Mouse (Mus musculus) spleen, adult 2 months (tissue): ENCODE data around the gene E130311K13Rik. TPM values are rescaled to one million over a fixed set of nuclear protein-coding genes. Genes with fewer than 3 reads are reported as not detected.
A peak's percentile ranks its signal among the peaks of the same experiment; 100 is the strongest.

Experiments
- DNase-seq, 2 experiments: peaks; one replicate each; pipeline versions ENCODE4 v3.0.0 to v3.0.0-alpha.2; 2012 to 2021; ENCODE audit warnings: low spot score in 2 of 2, low read depth in 1 of 2
- H3K27ac ChIP-seq: fragments of 200-500 bp; 2 replicates; pipeline ENCODE4 v1.5.1; 2012; ENCODE audit warnings: low read length, inconsistent platforms; ENCODE audit not compliant: insufficient read depth
- H3K27me3 ChIP-seq: fragments of 200-500 bp; 2 replicates; pipeline ENCODE4 v1.6.1; 2012; ENCODE audit warnings: mild to moderate bottlenecking, moderate library complexity, low read length, inconsistent platforms; ENCODE audit not compliant: control insufficient read depth, insufficient read depth
- H3K36me3 ChIP-seq: fragments of 200-500 bp; 2 replicates; pipeline ENCODE4 v1.6.1; 2012; ENCODE audit warnings: mild to moderate bottlenecking, low read length, inconsistent platforms; ENCODE audit not compliant: control insufficient read depth, insufficient read depth
- H3K4me1 ChIP-seq: fragments of 200-500 bp; 2 replicates; pipeline ENCODE4 v1.6.1; 2011; ENCODE audit warnings: inconsistent platforms; ENCODE audit not compliant: control insufficient read depth, insufficient read depth, insufficient read length
- H3K4me3 ChIP-seq: fragments of 200-500 bp; 2 replicates; pipeline ENCODE4 v1.5.1; 2011; ENCODE audit warnings: mild to moderate bottlenecking, inconsistent platforms; ENCODE audit not compliant: insufficient read depth, insufficient read length; ENCODE audit errors: extremely low read depth
- CTCF ChIP-seq: fragments of 200-500 bp; IDR thresholded peaks from 2 replicates; pipeline ENCODE4 v1.5.1; 2011; ENCODE audit warnings: mild to moderate bottlenecking, inconsistent platforms; ENCODE audit not compliant: insufficient read depth, insufficient read length, insufficient replicate concordance; ENCODE audit errors: extremely low read depth
- POLR2A ChIP-seq: fragments of 200-500 bp; IDR thresholded peaks from 2 replicates; pipeline ENCODE4 v1.6.1; 2011; ENCODE audit warnings: low read depth, low read length, inconsistent platforms
- WGBS: fragments of 180-500 bp; shearing (Covaris S2); methylation state at CpG from one replicate; pipeline ENCODE4 v1.1.7; 2018; 5-methylcytosine and 5-hydroxymethylcytosine counted together
- polyA plus RNA-seq: library from polyadenylated mRNA; depleted of rRNA; stranded (reverse); fragments of >200 nt; gene quantifications from 2 replicates; pipeline ENCODE4 v1.2.3, GENCODE M21; 2012; rRNA removed

E130311K13Rik gene
- polyA plus RNA-seq = 1.6 and 2.3 TPM in 2 replicates

DNA sequence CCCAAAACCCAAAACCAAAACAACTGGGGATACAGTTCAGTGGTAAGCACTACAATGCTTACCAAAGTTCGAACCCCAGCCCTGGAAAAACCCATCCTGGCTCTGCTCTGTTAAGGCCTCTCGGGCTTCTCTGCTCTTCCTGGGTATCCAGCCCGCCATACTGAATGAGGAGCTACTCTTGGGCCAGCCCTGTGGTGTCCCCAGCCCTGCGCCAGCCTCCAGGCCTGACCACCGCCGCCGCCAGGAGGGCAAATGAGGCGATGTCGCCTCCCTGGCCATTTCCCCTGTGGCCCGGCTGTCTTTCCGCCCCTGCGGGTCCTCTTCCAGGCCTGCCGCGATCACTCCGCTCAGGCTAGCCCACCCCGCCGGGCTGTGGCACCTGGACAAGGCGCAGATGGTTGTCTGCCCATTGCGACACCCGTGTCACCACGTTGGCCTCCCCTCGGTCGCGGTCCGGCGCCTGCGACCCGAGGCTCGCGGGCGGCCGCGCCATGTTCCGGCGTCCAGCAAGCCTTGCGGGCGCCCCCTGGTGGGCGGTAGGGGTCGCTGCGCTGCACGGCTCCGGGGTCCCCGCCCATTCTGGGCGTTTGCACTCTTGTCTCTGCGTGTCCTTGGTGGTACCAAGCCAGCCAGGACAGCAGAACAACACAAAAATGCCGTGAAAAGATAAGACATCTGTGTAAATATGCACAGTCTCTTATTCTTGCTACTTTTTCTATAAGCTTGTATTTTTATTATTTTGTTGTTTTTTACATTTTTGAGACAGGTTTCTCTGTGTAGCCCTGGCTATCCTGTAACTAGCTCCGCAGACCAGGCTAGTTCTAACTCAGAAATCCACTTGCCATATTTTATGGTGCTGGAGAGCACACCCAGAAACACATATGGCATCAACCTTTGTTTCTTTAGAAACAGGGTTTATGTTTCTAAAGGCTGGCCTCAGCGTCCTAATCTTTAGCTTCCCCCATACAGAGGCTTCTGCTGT lies at the start of gene E130311K13Rik:
Gene E130311K13Rik, minus strand, starts transcription at position 595 of the 982 bp plus-strand sequence.
- TF ChIP-seq POLR2A = peak; percentile 29
- peak; percentile 91 for TF ChIP-seq CTCF
- 6% methylated on average over 48 of the region's 48 CpGs for WGBS
- no peaks in the 10 kb centered on the region for H3K36me3 ChIP-seq
- DNase-seq = peak; percentile 56 to 83
- peak within 1 kb of the TSS; percentile 98 for H3K4me3 ChIP-seq
- peak within 1 kb of the TSS; percentile 92 for H3K27ac ChIP-seq
- no peaks in the 10 kb centered on the region; the same call in 1 of the 2 replicates for H3K4me1 ChIP-seq
- H3K27me3 ChIP-seq = no peaks in the 10 kb centered on the region

DNA sequence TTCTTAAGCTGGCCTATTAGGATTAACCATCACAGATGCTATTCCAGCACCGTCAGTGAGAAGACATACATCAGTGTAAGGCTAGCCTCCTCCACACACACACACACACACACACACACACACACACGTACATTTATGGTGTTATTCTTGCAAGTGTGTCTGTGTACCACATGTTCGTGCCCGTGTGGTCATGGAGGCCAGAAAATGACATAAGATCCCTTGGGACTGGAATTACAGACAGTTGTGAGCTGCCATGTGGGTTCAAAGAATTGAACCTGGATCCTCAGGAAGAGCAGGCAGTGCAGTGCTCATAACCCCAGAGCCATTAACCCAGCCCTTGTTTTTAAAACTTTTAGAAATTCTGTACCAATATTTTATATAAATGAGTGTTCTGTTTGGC lies 48.6 kb upstream of the E130311K13Rik start:
- no peak for TF ChIP-seq POLR2A
- no peak for TF ChIP-seq CTCF
- H3K27ac ChIP-seq = no peak overlapping the region
- H3K27me3 ChIP-seq = no peaks in the 10 kb centered on the region
- DNase-seq = no peak
- H3K4me1 ChIP-seq = no peaks in the 10 kb centered on the region
- H3K36me3 ChIP-seq = peaks cover 5% of the 10 kb centered on the region; the same call in 1 of the 2 replicates
- WGBS = 83% methylated on average over 4 of the region's 4 CpGs
- no peak overlapping the region for H3K4me3 ChIP-seq

DNA sequence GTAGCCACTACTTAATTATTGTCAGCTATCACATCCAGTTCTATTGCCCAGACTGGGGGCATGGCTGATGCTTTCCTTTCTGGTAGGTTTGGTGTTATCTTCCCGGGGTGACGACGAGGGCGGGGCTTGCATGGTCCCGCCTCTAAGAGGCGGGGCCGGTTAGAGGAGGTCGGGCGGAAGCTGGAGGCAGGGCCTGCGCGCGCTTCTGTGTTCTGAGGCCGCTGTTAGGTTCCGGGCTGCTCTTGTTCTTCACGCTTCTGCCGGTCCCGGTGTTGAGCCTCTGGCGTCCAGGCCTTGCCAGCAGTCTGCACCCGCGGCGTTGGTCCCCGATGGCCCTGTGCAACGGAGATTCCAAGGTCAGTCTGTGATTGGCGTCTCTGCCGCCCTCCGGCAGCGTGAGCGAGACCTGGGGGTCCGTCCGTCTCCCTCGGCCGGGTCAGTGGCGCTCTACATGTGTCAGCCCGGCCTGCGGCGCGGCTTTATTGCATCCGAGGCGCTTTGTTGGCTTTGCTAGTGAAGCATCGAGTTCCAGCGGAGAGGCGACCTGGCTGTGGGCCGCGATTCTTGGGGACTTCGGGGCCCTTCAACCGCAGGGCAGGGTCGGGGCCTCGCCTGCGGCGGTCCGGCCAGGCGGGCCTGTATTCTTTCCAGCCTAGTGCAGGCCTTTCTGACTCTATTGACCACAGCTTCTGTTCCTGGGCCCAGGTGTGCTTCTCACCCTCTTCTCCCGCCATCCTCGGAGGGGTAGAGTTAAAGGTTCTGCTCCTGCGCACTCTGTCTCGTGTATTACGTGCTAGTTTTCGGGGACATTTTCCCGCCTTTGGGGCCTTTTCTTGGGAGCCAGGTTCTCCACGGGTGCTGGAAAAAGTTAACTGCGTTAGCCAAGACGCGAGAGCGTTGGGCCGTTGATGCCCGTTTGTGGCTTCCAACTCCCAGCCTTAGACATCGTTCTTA lies 47.0 kb upstream of the E130311K13Rik start, which contains the start of gene Gmps:
Gene Gmps, plus strand, starts transcription at position 152 of the 954 bp plus-strand sequence.
- peak; percentile 88 to 94 for DNase-seq
- H3K36me3 ChIP-seq = peaks cover 3% of the 10 kb centered on the region; the same call in 1 of the 2 replicates
- TF ChIP-seq POLR2A (peak; percentile 59; the same call in 1 of the 2 replicates), CTCF (no peak)
- H3K4me1 ChIP-seq = no peaks in the 10 kb centered on the region
- peak within 1 kb of the TSS; percentile 62 for H3K27ac ChIP-seq
- peak within 1 kb of the TSS; percentile 87 for H3K4me3 ChIP-seq
- H3K27me3 ChIP-seq = no peaks in the 10 kb centered on the region
- WGBS = under 1% methylated on average over 67 of the region's 67 CpGs

DNA sequence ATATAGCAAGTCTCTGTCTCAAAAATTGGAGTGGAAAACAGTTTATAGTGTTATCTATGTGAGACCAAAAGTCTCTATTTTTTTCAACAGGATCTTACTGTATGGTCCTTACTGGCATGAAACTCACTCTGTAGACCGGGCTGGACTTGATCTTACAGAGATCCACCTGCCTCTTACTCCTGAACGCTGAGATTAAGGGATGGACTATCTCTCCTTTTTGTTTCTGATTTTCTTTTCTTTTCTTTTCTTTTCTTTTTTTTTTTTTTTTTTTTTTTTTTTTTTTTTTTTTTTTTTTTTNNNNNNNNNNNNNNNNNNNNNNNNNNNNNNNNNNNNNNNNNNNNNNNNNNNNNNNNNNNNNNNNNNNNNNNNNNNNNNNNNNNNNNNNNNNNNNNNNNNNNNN lies 36.7 kb upstream of the E130311K13Rik start:
- WGBS = 81% methylated on average over 2 of the region's 2 CpGs
- Histone ChIP-seq H3K27ac (no peak overlapping the region), H3K4me1 (peaks cover 2% of the 10 kb centered on the region; the same call in 1 of the 2 replicates), H3K36me3 (no peaks in the 10 kb centered on the region), H3K4me3 (no peak overlapping the region), H3K27me3 (no peaks in the 10 kb centered on the region; the same call in 1 of the 2 replicates)
- DNase-seq = no peak
- TF ChIP-seq CTCF (no peak), POLR2A (no peak)

DNA sequence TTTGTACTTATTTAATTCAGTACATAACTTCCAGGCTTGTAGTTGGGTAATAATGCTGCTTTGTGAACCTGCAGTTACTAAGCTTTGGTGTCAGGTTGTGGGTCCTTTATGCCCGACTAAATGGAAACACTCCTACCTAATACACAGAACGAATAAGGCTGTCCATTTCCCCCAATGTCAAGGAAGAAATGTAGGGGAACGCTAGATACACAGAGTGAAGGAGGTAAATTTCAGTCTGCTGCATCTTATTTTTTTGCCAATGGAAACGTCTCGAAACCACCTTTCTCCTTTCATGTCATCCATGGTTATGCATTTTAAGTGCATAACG lies 35.6 kb upstream of the E130311K13Rik start:
- WGBS = 88% methylated on average over 6 of the region's 6 CpGs
- Histone ChIP-seq H3K36me3 (no peaks in the 10 kb centered on the region), H3K4me3 (no peak overlapping the region), H3K4me1 (peaks cover 2% of the 10 kb centered on the region; the same call in 1 of the 2 replicates), H3K27me3 (no peaks in the 10 kb centered on the region; the same call in 1 of the 2 replicates), H3K27ac (no peak overlapping the region)
- TF ChIP-seq CTCF (no peak), POLR2A (no peak)
- no peak for DNase-seq
